ENCODE assay signal across 19 mouse cellular contexts in genomic region chr17:24842631-24843030, GRCm38 (mm10). TPM values are rescaled to one million over a fixed set of nuclear protein-coding genes. Genes with fewer than 3 reads are reported as not detected.
DNase-seq lines count a peak whose midpoint lies in the region; ATAC-seq and TF ChIP-seq lines count a peak whose summit lies in the region.
"Had no signal": no experiment of that assay in that cellular context is flagged by ENCODE, and none has a peak within 500 bp of the region (broad histone marks: within the 10 kb centered on the region; RNA-seq: fewer than 3 reads in every experiment).

No protein-coding gene starts in this region.

- H3K27ac ChIP-seq in heart, postnatal 0 days (ENCODE audit: low read depth): no peak overlapping the region
- H3K27ac ChIP-seq in liver, adult 2 months (replicated peaks; ENCODE audit: insufficient read depth, low read depth, low read length): no peak overlapping the region
- H3K27ac ChIP-seq in liver, embryonic 12.5 days: no peak overlapping the region
- H3K27ac ChIP-seq: forebrain, embryonic 15.5 days; hindbrain, postnatal 0 days; lung, embryonic 15.5 days; midbrain, embryonic 13.5 days had no signal

- TF ChIP-seq CTCF in heart, postnatal 0 days (IDR thresholded peaks at IDR 0.05; ENCODE audit: low read depth): peak; percentile 24; the same call in 1 of the 2 replicates
- peak; percentile 71 for TF ChIP-seq CTCF in liver, adult 2 months (IDR thresholded peaks at IDR 0.05; ENCODE audit: low read depth, low read length)

- no peaks in the 10 kb centered on the region for H3K9me3 ChIP-seq in heart, postnatal 0 days (replicated peaks; ENCODE audit: control insufficient read depth, low read length)
- no peaks in the 10 kb centered on the region for H3K9me3 ChIP-seq in liver, embryonic 12.5 days (replicated peaks)
- H3K9me3 ChIP-seq: forebrain, embryonic 15.5 days; lung, embryonic 15.5 days; midbrain, embryonic 13.5 days had no signal

- no peak for TF ChIP-seq POLR2A in liver, adult 2 months (IDR thresholded peaks at IDR 0.05; ENCODE audit: extremely low read depth, insufficient read depth, low read length)

- no peaks in the 10 kb centered on the region for H3K27me3 ChIP-seq in heart, postnatal 0 days (ENCODE audit: control insufficient read depth, insufficient read depth, low read length)
- H3K27me3 ChIP-seq in liver, adult 2 months (ENCODE audit: control insufficient read depth, insufficient read depth, low read length): no peaks in the 10 kb centered on the region
- peaks cover 12% of the 10 kb centered on the region for H3K27me3 ChIP-seq in liver, embryonic 12.5 days (replicated peaks)

- peaks cover 12% of the 10 kb centered on the region for H3K4me1 ChIP-seq in heart, postnatal 0 days (ENCODE audit: control insufficient read depth, insufficient read depth)
- H3K4me1 ChIP-seq in liver, adult 2 months (ENCODE audit: control insufficient read depth, insufficient read depth, low read length): peaks cover 6% of the 10 kb centered on the region
- peaks cover 12% of the 10 kb centered on the region for H3K4me1 ChIP-seq in liver, embryonic 12.5 days
- H3K4me1 ChIP-seq: forebrain, embryonic 15.5 days; lung, embryonic 15.5 days; midbrain, embryonic 13.5 days had no signal

- H3K9ac ChIP-seq in heart, postnatal 0 days (replicated peaks; ENCODE audit: low read depth, low read length): no peak overlapping the region
- no peak overlapping the region for H3K9ac ChIP-seq in liver, adult 2 months (ENCODE audit: low read depth, low read length)
- H3K9ac ChIP-seq in liver, embryonic 12.5 days: no peak overlapping the region
- H3K9ac ChIP-seq: forebrain, embryonic 15.5 days; lung, embryonic 15.5 days; midbrain, embryonic 13.5 days had no signal

- no peak for DNase-seq in heart, postnatal 0 days (ENCODE audit: low spot score)
- DNase-seq in heart, postnatal 25 days (ENCODE audit: low spot score): no peak
- peak; percentile 64 for DNase-seq in liver, adult 2 months (ENCODE audit: extremely low read depth, low read depth, low spot score)
- peak; percentile 37 for DNase-seq in A20 (ENCODE audit: low read depth, low spot score)
- DNase-seq in adrenal gland, postnatal 25 days: no peak
- DNase-seq in retina, postnatal 1 day: no peak
- DNase-seq: adrenal gland, adult 2 months; gastrocnemius, postnatal 36 days; left cerebral cortex, postnatal 4 days had no signal

- no peak overlapping the region for H3K4me3 ChIP-seq in heart, postnatal 0 days (ENCODE audit: low read depth, low read length)
- H3K4me3 ChIP-seq in liver, adult 2 months (ENCODE audit: insufficient read depth, low read depth, low read length): no peak overlapping the region
- no peak overlapping the region for H3K4me3 ChIP-seq in liver, embryonic 12.5 days
- H3K4me3 ChIP-seq: forebrain, embryonic 15.5 days; lung, embryonic 15.5 days; midbrain, embryonic 13.5 days had no signal

- WGBS in heart, postnatal 0 days: 45% methylated on average over 2 of the region's 2 CpGs
- 47% methylated on average over 2 of the region's 2 CpGs for WGBS in liver, adult 2 months
- WGBS in liver, embryonic 12.5 days (ENCODE audit: insufficient replicate concordance): 52% methylated on average over 2 of the region's 2 CpGs

- H3K4me2 ChIP-seq in heart, postnatal 0 days (ENCODE audit: low read depth, low read length): no peak overlapping the region
- H3K4me2 ChIP-seq in liver, embryonic 12.5 days: no peak overlapping the region
- H3K4me2 ChIP-seq: forebrain, embryonic 15.5 days; lung, embryonic 15.5 days; midbrain, embryonic 13.5 days had no signal

- no peaks in the 10 kb centered on the region; the same call in 1 of the 2 replicates for H3K79me2 ChIP-seq in liver, adult 2 months (ENCODE audit: control insufficient read depth, insufficient read depth, low read length)

- ATAC-seq in heart, postnatal 0 days (ENCODE audit: insufficient read depth, low read depth): no peak
- ATAC-seq in liver, embryonic 12.5 days: no peak
- ATAC-seq in granulocyte monocyte progenitor cell, adult 5-6 weeks (replicated peaks; ENCODE audit: poor library complexity, severe bottlenecking): 0 out of 2 replicates have a peak, but pooled peaks have one; percentile 17
- ATAC-seq: forebrain, embryonic 15.5 days; hindbrain, postnatal 0 days; midbrain, embryonic 13.5 days had no signal

- intact Hi-C loops in heart, postnatal 25 days (cut with DNase I): no loop called here

- no peaks in the 10 kb centered on the region for H3K36me3 ChIP-seq in heart, postnatal 0 days (replicated peaks; ENCODE audit: control insufficient read depth, insufficient read depth, low read length)
- peaks cover 2% of the 10 kb centered on the region; the same call in 1 of the 2 replicates for H3K36me3 ChIP-seq in liver, adult 2 months (ENCODE audit: control insufficient read depth, insufficient read depth, low read length)
- H3K36me3 ChIP-seq in liver, embryonic 12.5 days: no peaks in the 10 kb centered on the region; the same call in 1 of the 2 replicates
- H3K36me3 ChIP-seq: forebrain, embryonic 15.5 days; lung, embryonic 15.5 days; midbrain, embryonic 13.5 days had no signal

- no peak for TF ChIP-seq EP300 in heart, postnatal 0 days (IDR thresholded peaks at IDR 0.05; ENCODE audit: low read depth)

RNA-seq across cellular contexts. Expression of gene Hagh, which starts 2.7 kb away (rescaled TPM):
- 79.2 and 129 TPM in 2 replicates for total RNA-seq in heart, postnatal 0 days (2014; rRNA removed; ENCODE audit: low replicate concordance)
- 114 and 116 TPM in 2 replicates for polyA plus RNA-seq in heart, postnatal 0 days (2015; fragmentation: Nextera tagmentation; extraction: Ambion mirVana)
- 100 to 1,000 TPM in 1 of 2 experiments, 10 to 100 TPM in 1; 97.1 to 108 TPM for total RNA-seq in heart, postnatal 25 days (2021)
- total RNA-seq in liver, adult 2 months (2014; rRNA removed): 855 and 1,003 TPM in 2 replicates
- 900 and 1,325 TPM in 2 replicates for polyA plus RNA-seq in liver, adult 2 months (2012; rRNA removed)
- polyA plus RNA-seq in liver, embryonic 12.5 days (2016; fragmentation: Nextera tagmentation; extraction: Ambion mirVana): 61.1 and 64.8 TPM in 2 replicates
- total RNA-seq in granulocyte monocyte progenitor cell, adult 5-6 weeks (2014; fragmentation: Nextera tagmentation): 35.3 and 46.1 TPM in 2 replicates
- total RNA-seq in granulocyte monocyte progenitor cell, adult 5-6 weeks (2017): 18.2 and 45.8 TPM in 2 replicates
- 88.2 and 124 TPM in 2 replicates for total RNA-seq in adrenal gland, postnatal 25 days (2021)

RNA-seq across cellular contexts. Expression of gene Fahd1, which starts 7.5 kb away (rescaled TPM):
- total RNA-seq in heart, postnatal 0 days (2014; rRNA removed; ENCODE audit: low replicate concordance): 37.4 and 60.1 TPM in 2 replicates
- polyA plus RNA-seq in heart, postnatal 0 days (2015; fragmentation: Nextera tagmentation; extraction: Ambion mirVana): 86.4 and 88.6 TPM in 2 replicates
- 10 to 100 TPM; 88.1 to 88.6 TPM for total RNA-seq in heart, postnatal 25 days (2021)
- 49.5 and 61.3 TPM in 2 replicates for total RNA-seq in liver, adult 2 months (2014; rRNA removed)
- polyA plus RNA-seq in liver, adult 2 months (2012; rRNA removed): 55.7 and 61.8 TPM in 2 replicates
- 34.2 and 34.6 TPM in 2 replicates for polyA plus RNA-seq in liver, embryonic 12.5 days (2016; fragmentation: Nextera tagmentation; extraction: Ambion mirVana)
- total RNA-seq in granulocyte monocyte progenitor cell, adult 5-6 weeks (2014; fragmentation: Nextera tagmentation): 13.7 and 15.1 TPM in 2 replicates
- 11.4 and 14.3 TPM in 2 replicates for total RNA-seq in granulocyte monocyte progenitor cell, adult 5-6 weeks (2017)
- total RNA-seq in adrenal gland, postnatal 25 days (2021): 34.6 and 35.5 TPM in 2 replicates

RNA-seq across cellular contexts. Expression of gene Igfals, which starts 23.2 kb away (rescaled TPM):
- total RNA-seq in heart, postnatal 0 days (2014; rRNA removed; ENCODE audit: low replicate concordance): 1.7 TPM in 2 replicates
- 0.44 and 0.53 TPM in 2 replicates for polyA plus RNA-seq in heart, postnatal 0 days (2015; fragmentation: Nextera tagmentation; extraction: Ambion mirVana)
- total RNA-seq in heart, postnatal 25 days (2021): 1 to 10 TPM; 6.9 TPM
- 112 and 127 TPM in 2 replicates for total RNA-seq in liver, adult 2 months (2014; rRNA removed)
- 369 and 402 TPM in 2 replicates for polyA plus RNA-seq in liver, adult 2 months (2012; rRNA removed)
- polyA plus RNA-seq in liver, embryonic 12.5 days (2016; fragmentation: Nextera tagmentation; extraction: Ambion mirVana): 5.3 and 5.4 TPM in 2 replicates
- not detected in 2 replicates for total RNA-seq in granulocyte monocyte progenitor cell, adult 5-6 weeks (2014; fragmentation: Nextera tagmentation)
- total RNA-seq in granulocyte monocyte progenitor cell, adult 5-6 weeks (2017): not detected in 2 replicates
- total RNA-seq in adrenal gland, postnatal 25 days (2021): 1.5 and 3.0 TPM in 2 replicates
- total RNA-seq: layer of hippocampus, postnatal 10 days had no signal
- polyA plus RNA-seq: midbrain, embryonic 13.5 days had no signal

RNA-seq across cellular contexts. Expression of gene Meiob, which starts 38.5 kb away (rescaled TPM):
- not detected in 2 replicates for total RNA-seq in heart, postnatal 0 days (2014; rRNA removed; ENCODE audit: low replicate concordance)
- 0.10 TPM in 1 of 2 replicates, not detected in the other for polyA plus RNA-seq in heart, postnatal 0 days (2015; fragmentation: Nextera tagmentation; extraction: Ambion mirVana)
- not detected for total RNA-seq in heart, postnatal 25 days (2021)
- total RNA-seq in liver, adult 2 months (2014; rRNA removed): 4.9 and 6.7 TPM in 2 replicates
- 0.59 and 0.75 TPM in 2 replicates for polyA plus RNA-seq in liver, adult 2 months (2012; rRNA removed)
- polyA plus RNA-seq in liver, embryonic 12.5 days (2016; fragmentation: Nextera tagmentation; extraction: Ambion mirVana): 1.5 TPM in 2 replicates
- total RNA-seq in granulocyte monocyte progenitor cell, adult 5-6 weeks (2014; fragmentation: Nextera tagmentation): not detected in 2 replicates
- total RNA-seq in granulocyte monocyte progenitor cell, adult 5-6 weeks (2017): not detected in 2 replicates
- total RNA-seq in adrenal gland, postnatal 25 days (2021): 0.76 and 1.7 TPM in 2 replicates
- total RNA-seq: gastrocnemius, postnatal 36 days; hindbrain, postnatal 0 days; layer of hippocampus, postnatal 10 days; left cerebral cortex, postnatal 4 days had no signal
- polyA plus RNA-seq: adrenal gland, adult 2 months; embryonic facial prominence, embryonic 14.5 days; forebrain, embryonic 15.5 days; heart, embryonic 16.5 days; hindbrain, postnatal 0 days; lung, embryonic 15.5 days; midbrain, embryonic 13.5 days; spleen, adult 2 months had no signal

RNA-seq across cellular contexts. Expression of gene Nubp2, which starts 43.5 kb away (rescaled TPM):
- total RNA-seq in heart, postnatal 0 days (2014; rRNA removed; ENCODE audit: low replicate concordance): 36.6 and 44.9 TPM in 2 replicates
- polyA plus RNA-seq in heart, postnatal 0 days (2015; fragmentation: Nextera tagmentation; extraction: Ambion mirVana): 29.8 and 31.3 TPM in 2 replicates
- 10 to 100 TPM; 18.2 to 19.4 TPM for total RNA-seq in heart, postnatal 25 days (2021)
- 16.2 and 24.7 TPM in 2 replicates for total RNA-seq in liver, adult 2 months (2014; rRNA removed)
- polyA plus RNA-seq in liver, adult 2 months (2012; rRNA removed): 30.2 and 33.0 TPM in 2 replicates
- 97.7 and 108 TPM in 2 replicates for polyA plus RNA-seq in liver, embryonic 12.5 days (2016; fragmentation: Nextera tagmentation; extraction: Ambion mirVana)
- 103 and 108 TPM in 2 replicates for total RNA-seq in granulocyte monocyte progenitor cell, adult 5-6 weeks (2014; fragmentation: Nextera tagmentation)
- 42.8 and 48.2 TPM in 2 replicates for total RNA-seq in granulocyte monocyte progenitor cell, adult 5-6 weeks (2017)
- 55.1 and 55.9 TPM in 2 replicates for total RNA-seq in adrenal gland, postnatal 25 days (2021)

Comparison
In these comparisons a context has a peak if more than half of its experiments do, and no peak if none do; other contexts are left out.
1. DNase-seq: peak in liver, adult 2 months (single experiment) and A20 (single experiment); none in heart, postnatal 0 days (single experiment), heart, postnatal 25 days (single experiment), adrenal gland, postnatal 25 days (single experiment) and retina, postnatal 1 day (single experiment).
2. RNA of gene Igfals, which starts 23.2 kb away (total RNA-seq): 112 to 127 TPM in liver, adult 2 months; 6.9 TPM in heart, postnatal 25 days, 1.7 TPM in heart, postnatal 0 days, 1.5 to 3.0 TPM in adrenal gland, postnatal 25 days and not detected in granulocyte monocyte progenitor cell, adult 5-6 weeks; every median in the first group is over 10 times any median in the second.